In the genomic region with DNA sequence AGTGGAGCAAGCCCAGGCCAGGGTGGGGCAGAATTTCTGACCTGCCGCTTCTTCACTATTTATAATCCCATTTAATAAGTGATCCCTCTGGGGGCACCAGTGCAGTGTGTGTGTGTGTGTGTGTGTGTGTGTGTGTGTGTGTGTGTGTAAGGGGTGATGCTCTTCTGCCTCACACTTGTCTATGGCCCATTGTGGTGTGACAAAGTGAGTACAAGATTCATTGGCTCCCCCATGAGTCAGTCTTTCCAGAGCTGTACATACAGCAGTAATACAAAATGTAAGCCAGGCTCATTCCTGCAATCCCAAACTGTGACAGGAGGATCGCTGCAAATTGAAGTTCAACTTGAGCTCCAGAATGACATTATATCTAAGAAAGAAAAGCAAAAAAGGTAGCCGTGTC, we compare ENCODE assay signal across 1 mouse cellular context.
TF ChIP-seq lines count a peak whose summit lies in the region.

No protein-coding gene starts in this region.

TF ChIP-seq in CH12.LX, 34 proteins besides CTCF, POLR2A, EP300 and RAD21:
- TF ChIP-seq JUND (conservative IDR thresholded peaks at IDR 0.05; ENCODE audit: low read depth, low read length) = peak; percentile 57
- no peak for TF ChIP-seq ETS1 (conservative IDR thresholded peaks at IDR 0.05; ENCODE audit: low read depth, low read length)
